Mouse (Mus musculus): ENCODE data around the gene Add1. TPM values are rescaled to one million over a fixed set of nuclear protein-coding genes. Genes with fewer than 3 reads are reported as not detected.

The Add1 gene
- polyA plus RNA-seq (2015; fragmentation: Nextera tagmentation; extraction: Ambion mirVana) = 80.9 and 86.0 TPM in 2 replicates

DNA sequence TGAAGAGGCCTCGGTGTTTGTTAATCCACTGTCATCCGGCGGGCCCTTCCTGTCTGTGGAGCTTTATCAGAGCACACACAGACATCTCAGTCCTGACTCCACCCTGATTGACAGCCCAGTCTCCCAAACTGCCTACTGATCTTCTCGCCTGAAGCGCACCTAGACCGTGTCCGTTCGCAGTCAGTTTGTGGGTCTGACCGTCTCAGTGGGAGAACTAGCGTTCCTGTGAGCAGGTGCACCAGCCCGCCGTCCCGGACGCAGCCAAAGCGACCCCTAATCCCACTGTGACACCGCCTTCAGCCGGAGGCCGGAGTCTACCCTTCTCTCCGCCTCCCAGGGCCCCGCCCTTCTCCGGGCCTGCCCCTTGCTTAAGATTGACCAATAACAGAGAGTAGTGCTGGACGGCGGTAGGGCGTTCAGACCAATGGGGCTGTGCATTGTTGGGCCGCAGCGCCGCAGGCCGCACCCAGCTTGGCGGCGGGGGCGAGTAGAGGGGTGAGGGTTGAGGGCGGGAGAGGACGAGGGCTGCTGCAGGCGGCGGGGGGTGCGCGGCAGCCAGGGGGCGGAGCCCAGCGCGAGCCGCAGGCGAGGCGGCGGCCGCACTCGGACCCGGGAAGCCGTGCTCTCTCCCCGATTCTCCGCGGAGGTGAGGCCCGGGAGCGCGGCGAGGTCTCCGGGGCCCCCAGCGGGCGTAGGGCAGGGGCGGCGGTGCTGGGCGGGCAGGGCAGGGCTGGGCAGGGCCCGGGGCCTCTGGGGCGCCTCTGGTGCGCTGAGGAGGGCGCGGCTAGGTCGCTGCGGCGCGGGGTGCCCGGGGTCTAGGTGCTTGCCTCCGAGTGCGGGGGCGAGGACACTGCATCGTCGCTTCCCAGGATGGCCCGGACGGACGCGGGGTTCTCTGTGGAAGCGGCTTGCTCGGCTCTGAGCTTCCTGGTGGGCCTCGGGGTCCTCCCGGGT, at the start of gene Add1:
Gene Add1, plus strand, starts transcription at position 397 of the 954 bp plus-strand sequence.

DNA sequence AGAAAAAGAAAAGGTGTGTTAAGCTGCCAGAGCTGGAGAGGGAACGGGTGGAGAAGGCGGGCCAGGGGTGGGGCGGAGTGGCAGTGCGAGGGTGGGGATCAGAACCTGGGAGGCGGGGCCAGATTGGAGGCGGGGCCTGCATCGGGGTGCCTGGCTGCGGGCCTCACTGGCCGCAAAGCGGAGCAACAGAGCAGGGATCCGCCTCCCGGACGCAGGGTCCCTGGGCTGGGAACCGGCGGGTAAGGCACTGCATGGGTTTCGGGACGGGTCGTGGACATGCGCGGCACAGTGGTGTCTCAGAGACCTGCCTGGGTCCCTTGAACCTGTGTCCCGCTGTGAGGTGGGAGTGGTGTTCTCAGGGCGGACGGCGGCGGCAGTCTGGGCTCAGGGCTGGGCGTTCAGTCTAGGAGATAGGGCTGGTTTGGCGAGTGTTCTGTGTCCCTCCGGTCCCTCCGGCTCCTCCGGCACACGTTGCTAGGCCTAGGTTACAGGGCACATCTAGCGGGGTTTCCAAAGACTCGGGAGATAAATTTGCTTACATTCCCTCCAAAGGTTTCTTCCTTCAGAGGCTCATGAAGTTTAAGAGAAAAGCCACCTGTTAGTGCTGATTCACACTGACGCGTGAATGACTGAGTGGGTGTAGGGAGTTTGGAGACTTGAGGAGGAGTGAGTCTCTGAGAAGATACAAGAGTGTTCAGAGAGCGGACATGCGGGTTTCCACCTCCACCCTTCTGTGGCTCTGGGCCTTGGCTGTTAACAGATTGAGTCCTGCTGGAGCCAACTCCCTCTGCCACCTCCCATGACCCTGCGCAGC, 47.6 kb upstream of the Add1 start, which contains the start of gene Sh3bp2:
Gene Sh3bp2, plus strand, starts transcription at position 176 of the 814 bp plus-strand sequence.

GRCm38 (mm10) chr5:34636481-34637287, 63.2 kb downstream of the Add1 start, which contains the start of gene Mfsd10:
TSS of gene Mfsd10 (minus strand) at chr5:34637212.

DNA sequence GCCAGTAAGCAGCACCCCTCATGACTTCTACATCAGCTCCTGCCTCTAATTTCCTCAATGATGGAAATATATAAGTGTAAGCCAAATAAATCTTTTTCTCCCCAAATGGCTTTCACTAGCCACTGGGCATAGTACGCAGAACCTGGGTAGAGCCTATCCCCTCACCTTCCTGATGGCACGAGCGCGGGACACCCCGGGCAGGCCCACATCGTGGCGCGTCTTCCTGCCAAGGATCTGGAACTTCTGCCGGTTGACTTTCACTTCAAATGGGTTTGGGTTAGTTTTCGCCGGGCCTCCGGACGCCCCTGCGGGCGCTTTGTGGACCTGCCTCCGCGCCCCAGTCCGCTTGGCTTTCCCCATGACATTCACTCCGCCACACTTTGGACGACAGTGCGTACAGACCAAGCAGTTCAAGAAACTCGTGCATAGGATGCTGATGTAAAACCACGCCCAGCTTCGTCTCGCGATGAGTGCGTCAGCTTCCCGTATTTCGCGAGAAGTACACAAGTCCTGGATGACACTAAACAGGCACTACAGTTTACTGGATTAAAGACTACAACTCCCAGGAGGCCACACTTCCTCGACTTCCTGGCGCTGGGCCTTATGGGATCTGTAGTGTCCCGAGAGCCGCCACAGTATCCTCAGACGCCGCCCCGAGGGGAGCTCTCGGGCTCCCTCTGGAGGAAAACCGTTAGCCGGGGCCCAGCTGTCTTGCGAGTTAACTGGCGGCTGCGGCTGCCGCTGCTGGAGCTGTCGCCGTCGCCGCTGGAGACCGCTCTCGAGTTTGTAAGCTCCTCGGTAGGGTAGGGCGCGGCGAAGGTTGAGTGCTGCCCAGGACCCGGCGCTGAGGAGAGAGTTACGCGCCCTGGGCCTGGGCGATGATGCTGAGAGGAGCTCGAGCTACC, 86.5 kb downstream of the Add1 start, which contains the start of the genes Nop14 and Grk4:
Gene Nop14, minus strand, starts transcription at position 463 of the 905 bp plus-strand sequence.
Gene Grk4, plus strand, starts transcription at position 694 of the 905 bp plus-strand sequence.

Small RNA genes lying within 50 kb of the gene (microRNA-seq; reads per million reads assigned to microRNA genes)
- 0.21 to 0.41 reads per million in 2 experiments for gene Mir7036b

Other genes with a start within 250 kb of the Add1 start
- gene Rnf4, start 237.4 kb upstream of the Add1 start, polyA plus RNA-seq (2015; fragmentation: Nextera tagmentation; extraction: Ambion mirVana) = 48.1 and 55.3 TPM in 2 replicates
- 5.1 and 5.7 TPM in 2 replicates for gene Fam193a, start 203.7 kb upstream of the Add1 start, polyA plus RNA-seq (2015; fragmentation: Nextera tagmentation; extraction: Ambion mirVana)
- 9.3 and 10.3 TPM in 2 replicates for gene Tnip2, start 59.7 kb upstream of the Add1 start, polyA plus RNA-seq (2015; fragmentation: Nextera tagmentation; extraction: Ambion mirVana)
- gene Sh3bp2, start 47.8 kb upstream of the Add1 start, polyA plus RNA-seq (2015; fragmentation: Nextera tagmentation; extraction: Ambion mirVana) = 3.5 and 4.2 TPM in 2 replicates
- 38.5 and 52.6 TPM in 2 replicates for gene Mfsd10, start 63.5 kb downstream of the Add1 start, polyA plus RNA-seq (2015; fragmentation: Nextera tagmentation; extraction: Ambion mirVana)
- 11.4 and 12.3 TPM in 2 replicates for gene Nop14, start 86.5 kb downstream of the Add1 start, polyA plus RNA-seq (2015; fragmentation: Nextera tagmentation; extraction: Ambion mirVana)
- gene Grk4, start 86.7 kb downstream of the Add1 start, polyA plus RNA-seq (2015; fragmentation: Nextera tagmentation; extraction: Ambion mirVana) = 1.5 and 2.8 TPM in 2 replicates
- 2.6 and 2.9 TPM in 2 replicates for gene Htt, start 188.1 kb downstream of the Add1 start, polyA plus RNA-seq (2015; fragmentation: Nextera tagmentation; extraction: Ambion mirVana)

Data from skeletal muscle tissue, postnatal 0 days (tissue).